Mouse (Mus musculus) T-helper 17 cell (primary cell): ENCODE measurements around the gene Tnr.
"Not testable (repeated sequence)": the region's sequence is repeated elsewhere in the genome, so short reads cannot be mapped to it uniquely, and the experiment has no call there.

ENCODE experiments used
- in situ Hi-C, 2 experiments: fragments of 300-600 bp; cut with MboI, MseI; formaldehyde crosslinking; loops; 1 replicate in 1 of 2; 2 replicates in 1 of 2; pipeline ENCODE4 v1.15.1; 2025; ENCODE audit warnings: high pct_unique_total_duplicates in 2 of 2

The Tnr gene

GRCm38 (mm10) chr1:159932598-159932997 is 409.0 kb downstream of the Tnr start:
- in situ Hi-C loops = no loop called here

- in situ Hi-C loops = no loop called here
Measured at GRCm38 (mm10) chr1:159938449-159938848, 414.9 kb downstream of the Tnr start.

- in situ Hi-C loops = no loop called here
Measured at GRCm38 (mm10) chr1:159939335-159939734, 415.8 kb downstream of the Tnr start.

- in situ Hi-C loops = no loop called here
Measured at GRCm38 (mm10) chr1:159953526-159953925, 430.0 kb downstream of the Tnr start.

GRCm38 (mm10) chr1:159963351-159963750 is 439.8 kb downstream of the Tnr start:
- in situ Hi-C loops = no loop called here

- in situ Hi-C loops = not testable (repeated sequence)
Measured at GRCm38 (mm10) chr1:159966286-159966685, 442.7 kb downstream of the Tnr start.

GRCm38 (mm10) chr1:159968395-159968794 is 444.8 kb downstream of the Tnr start:
- in situ Hi-C loops = no loop called here

- in situ Hi-C loops = no loop called here
Measured at GRCm38 (mm10) chr1:159977786-159978185, 454.2 kb downstream of the Tnr start.

GRCm38 (mm10) chr1:159979096-159979495 is 455.5 kb downstream of the Tnr start:
- in situ Hi-C loops = no loop called here

- in situ Hi-C loops = no loop called here
Measured at GRCm38 (mm10) chr1:159980355-159980754, 456.8 kb downstream of the Tnr start.
